Mouse (Mus musculus): ENCODE data around the gene Ltbp1.

DNA sequence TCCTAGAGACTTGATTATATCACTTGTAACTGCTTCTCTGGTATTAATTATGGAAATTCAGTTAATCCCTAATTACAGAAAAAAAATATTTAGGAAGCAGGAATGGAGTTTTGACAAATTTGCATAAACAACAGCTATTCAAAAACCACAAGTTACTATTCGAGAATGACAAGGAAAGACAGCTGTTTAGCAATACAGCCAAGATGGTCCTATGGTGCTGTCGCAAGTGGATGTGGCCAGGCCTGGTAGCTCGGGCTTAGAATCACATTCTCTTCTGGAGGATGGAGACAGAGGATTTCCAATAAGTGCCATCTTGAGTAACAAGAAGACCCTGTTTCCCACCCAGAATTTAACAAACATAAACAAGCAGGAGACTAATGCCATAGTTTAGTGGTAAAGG, 344.2 kb downstream of the Ltbp1 start:
- TF ChIP-seq POLR2A (IDR thresholded peaks at IDR 0.05; ENCODE audit: low read depth, low read length): no peak
- no peak for TF ChIP-seq CTCF (IDR thresholded peaks at IDR 0.05; ENCODE audit: extremely low read depth, insufficient read length, insufficient replicate concordance, low read depth, low read length)
